Mouse (Mus musculus) CD8-positive naive resting alpha-beta T cell, adult 2 months (primary cell): ENCODE measurements around the gene Apba2.

Source experiments
- DNase-seq, 2 experiments: peaks; one replicate each; pipeline ENCODE4 v3.0.0; 2022; ENCODE audit warnings: low read depth in 2 of 2, low spot score in 2 of 2

Apba2 gene

DNA sequence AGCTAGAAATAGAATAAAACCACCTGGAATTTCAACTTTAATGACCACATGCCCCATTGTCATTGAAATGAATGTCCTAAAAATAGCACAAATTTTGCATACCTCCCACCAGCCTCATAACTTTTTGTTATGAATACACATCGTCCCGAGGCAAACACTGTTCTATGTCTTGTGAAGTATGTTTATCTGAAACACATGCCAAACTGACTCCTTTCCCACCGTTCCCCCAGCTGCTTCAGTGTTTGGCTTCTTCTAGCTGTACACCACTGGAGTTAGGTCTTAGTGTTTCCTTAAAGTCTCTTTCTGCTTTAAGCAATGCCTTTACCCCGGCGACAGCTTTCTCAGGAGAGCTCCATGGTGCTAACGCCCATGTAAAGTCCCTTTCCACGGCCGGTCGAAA is 289.6 kb downstream of the Apba2 start:
- DNase-seq: no peak

DNA sequence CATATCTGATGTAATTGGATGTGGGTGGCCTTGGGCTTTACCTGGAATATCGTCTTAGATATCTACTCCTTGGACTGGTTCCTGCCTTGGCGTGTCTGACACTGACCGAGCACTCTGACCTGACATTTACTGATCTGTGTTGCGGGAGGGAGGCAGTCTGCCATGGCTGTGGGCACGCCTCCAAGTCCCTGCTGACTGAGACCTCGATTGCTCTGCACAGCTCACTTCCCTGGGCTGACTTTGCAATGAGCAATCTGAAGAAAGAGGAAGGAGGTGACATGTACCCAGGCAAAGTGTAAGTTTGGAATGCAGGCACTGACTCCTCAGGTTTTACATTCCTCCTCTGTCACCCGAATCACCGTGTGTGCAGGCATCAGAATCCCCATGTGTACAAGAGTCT is 290.5 kb downstream of the Apba2 start:
- DNase-seq: no peak

DNA sequence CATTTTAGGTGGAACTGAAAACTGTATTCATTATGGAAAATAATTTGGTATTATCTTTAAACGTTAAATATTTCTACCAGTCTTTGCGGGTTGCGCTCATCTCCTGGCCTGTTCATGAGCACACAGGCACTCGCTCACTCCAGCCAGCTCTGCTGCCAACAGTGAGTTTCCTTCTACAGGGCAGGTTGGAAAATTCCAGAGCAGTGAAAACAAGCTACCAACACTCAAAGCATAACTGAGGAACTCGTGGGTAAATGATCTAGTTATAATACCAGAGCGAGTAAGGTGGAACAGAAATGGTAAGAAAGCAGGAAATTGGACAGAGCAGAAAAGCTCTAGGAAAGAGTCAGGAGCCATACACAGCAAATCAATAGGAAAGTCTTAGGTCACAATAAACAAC is 294.0 kb downstream of the Apba2 start:
- no peak for DNase-seq
